21 mouse cellular contexts compared by ENCODE assay signal in the genomic region with DNA sequence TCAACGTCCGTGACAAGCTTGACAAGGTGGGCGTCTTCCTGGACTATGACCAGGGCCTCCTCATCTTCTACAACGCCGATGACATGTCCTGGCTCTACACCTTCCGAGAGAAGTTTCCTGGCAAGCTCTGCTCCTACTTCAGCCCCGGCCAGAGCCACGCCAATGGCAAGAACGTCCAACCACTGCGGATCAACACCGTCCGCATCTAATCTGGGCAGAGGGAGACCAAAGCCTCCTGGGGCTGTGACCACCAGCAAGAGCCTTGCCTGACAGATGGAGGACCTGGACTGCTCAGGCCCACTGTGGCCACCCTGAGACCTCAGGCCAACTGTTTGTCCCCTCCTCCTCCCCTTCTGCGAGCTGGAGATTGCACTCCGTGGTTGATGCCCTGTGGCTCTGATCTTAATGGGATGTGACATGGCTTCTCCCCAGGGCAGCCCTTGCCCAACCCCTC. TPM values are rescaled to one million over a fixed set of nuclear protein-coding genes. Genes with fewer than 3 reads are reported as not detected.
DNase-seq lines count a peak whose midpoint lies in the region; ATAC-seq and TF ChIP-seq lines count a peak whose summit lies in the region.
"Had no signal": no experiment of that assay in that cellular context is flagged by ENCODE, and none has a peak within 500 bp of the region (broad histone marks: within the 10 kb centered on the region; RNA-seq: fewer than 3 reads in every experiment).

No protein-coding gene starts in this region.

- H3K4me3 ChIP-seq in hindbrain, postnatal 0 days (ENCODE audit: low read length) = no peak overlapping the region
- no peak overlapping the region for H3K4me3 ChIP-seq in hindbrain, embryonic 11.5 days (ENCODE audit: low read depth, low read length)
- no peak overlapping the region for H3K4me3 ChIP-seq in kidney, embryonic 15.5 days (replicated peaks)
- no peak overlapping the region for H3K4me3 ChIP-seq in forebrain, embryonic 10.5 days
- H3K4me3 ChIP-seq: embryonic facial prominence, embryonic 10.5 days; heart, adult 2 months; heart, embryonic 13.5 days; hindbrain, embryonic 15.5 days; limb, embryonic 10.5 days; midbrain, embryonic 10.5 days had no signal

- no peak overlapping the region for H3K9ac ChIP-seq in hindbrain, postnatal 0 days (replicated peaks; ENCODE audit: low read length)
- no peak overlapping the region for H3K9ac ChIP-seq in hindbrain, embryonic 11.5 days (ENCODE audit: low read depth, low read length)
- no peak overlapping the region for H3K9ac ChIP-seq in kidney, embryonic 15.5 days
- H3K9ac ChIP-seq: forebrain, postnatal 0 days; heart, embryonic 13.5 days; hindbrain, embryonic 15.5 days; liver, postnatal 0 days had no signal

- no peaks in the 10 kb centered on the region for H3K9me3 ChIP-seq in hindbrain, postnatal 0 days (ENCODE audit: low read length)
- no peaks in the 10 kb centered on the region for H3K9me3 ChIP-seq in hindbrain, embryonic 11.5 days (ENCODE audit: control insufficient read depth, low read length)
- no peaks in the 10 kb centered on the region for H3K9me3 ChIP-seq in kidney, embryonic 15.5 days (replicated peaks)
- no peaks in the 10 kb centered on the region for H3K9me3 ChIP-seq in forebrain, embryonic 10.5 days
- H3K9me3 ChIP-seq: embryonic facial prominence, embryonic 10.5 days; heart, embryonic 13.5 days; hindbrain, embryonic 15.5 days; limb, embryonic 10.5 days; midbrain, embryonic 10.5 days had no signal

- ATAC-seq in hindbrain, postnatal 0 days = peak; percentile 45
- ATAC-seq in hindbrain, embryonic 11.5 days (ENCODE audit: low FRiP score) = no peak
- ATAC-seq in erythroblast, adult 5-6 weeks (replicated peaks; ENCODE audit: low FRiP score, poor library complexity, severe bottlenecking) = 0 out of 2 replicates have a peak, but pooled peaks have one; percentile 26
- ATAC-seq in kidney, embryonic 15.5 days (replicated peaks; ENCODE audit: low FRiP score) = no peak
- ATAC-seq: CD4-positive, CD25-positive, alpha-beta regulatory T cell, adult 4 months; intestine, embryonic 16.5 days; liver, postnatal 0 days; lung, postnatal 0 days had no signal

- H3K27me3 ChIP-seq in hindbrain, postnatal 0 days (ENCODE audit: insufficient read depth, low read length) = no peaks in the 10 kb centered on the region
- H3K27me3 ChIP-seq in hindbrain, embryonic 11.5 days (ENCODE audit: control insufficient read depth, insufficient read depth, low read length) = no peaks in the 10 kb centered on the region
- H3K27me3 ChIP-seq in kidney, embryonic 15.5 days = no peaks in the 10 kb centered on the region
- H3K27me3 ChIP-seq in forebrain, embryonic 10.5 days (ENCODE audit: poor library complexity, severe bottlenecking) = peaks cover 16% of the 10 kb centered on the region
- H3K27me3 ChIP-seq: hindbrain, embryonic 15.5 days had no signal

- 69% methylated on average over 14 of the region's 14 CpGs for WGBS in hindbrain, postnatal 0 days
- 85% methylated on average over 14 of the region's 14 CpGs for WGBS in hindbrain, embryonic 11.5 days
- 86% methylated on average over 14 of the region's 14 CpGs for WGBS in kidney, embryonic 15.5 days
- 93% methylated on average over 14 of the region's 14 CpGs for WGBS in forebrain, embryonic 10.5 days

- no peak for TF ChIP-seq CTCF in hindbrain, postnatal 0 days (IDR thresholded peaks at IDR 0.05; ENCODE audit: low read depth)

- H3K36me3 ChIP-seq in hindbrain, postnatal 0 days (ENCODE audit: insufficient read depth, low read length) = peaks cover 14% of the 10 kb centered on the region; the same call in 1 of the 2 replicates
- H3K36me3 ChIP-seq in hindbrain, embryonic 11.5 days (ENCODE audit: control insufficient read depth, insufficient read depth, low read length) = no peaks in the 10 kb centered on the region
- peaks cover 18% of the 10 kb centered on the region for H3K36me3 ChIP-seq in kidney, embryonic 15.5 days
- peaks cover 19% of the 10 kb centered on the region for H3K36me3 ChIP-seq in forebrain, embryonic 10.5 days (replicated peaks)

- peak; percentile 64 for DNase-seq in hindbrain, postnatal 0 days (ENCODE audit: low spot score)
- no peak for DNase-seq in hindbrain, embryonic 11.5 days (ENCODE audit: low spot score)
- peak; percentile 61 for DNase-seq in brain, adult 2 months (ENCODE audit: low read depth, low spot score)
- DNase-seq in cerebellum, adult 8-10 months = peak; percentile 59
- DNase-seq in forebrain, embryonic 10.5 days (ENCODE audit: extremely low spot score, low spot score) = no peak
- DNase-seq: forebrain, postnatal 0 days; gastrocnemius, postnatal 14 days; heart, adult 2 months; heart, postnatal 36 days; layer of hippocampus, adult 9-11 months; liver, postnatal 0 days had no signal

- no peak overlapping the region for H3K4me2 ChIP-seq in hindbrain, postnatal 0 days (ENCODE audit: low read depth, low read length)
- no peak overlapping the region for H3K4me2 ChIP-seq in hindbrain, embryonic 11.5 days (replicated peaks; ENCODE audit: low read depth, low read length)
- H3K4me2 ChIP-seq in kidney, embryonic 15.5 days = no peak overlapping the region
- H3K4me2 ChIP-seq: heart, embryonic 13.5 days; hindbrain, embryonic 15.5 days had no signal

- peak overlapping the region; percentile 22; the same call in 1 of the 2 replicates for H3K27ac ChIP-seq in hindbrain, postnatal 0 days
- no peak overlapping the region for H3K27ac ChIP-seq in hindbrain, embryonic 11.5 days (ENCODE audit: low read depth, low read length)
- H3K27ac ChIP-seq in kidney, embryonic 15.5 days = no peak overlapping the region
- no peak overlapping the region for H3K27ac ChIP-seq in forebrain, embryonic 10.5 days
- H3K27ac ChIP-seq: embryonic facial prominence, embryonic 10.5 days; heart, adult 2 months; heart, embryonic 13.5 days; hindbrain, embryonic 15.5 days; limb, embryonic 10.5 days; midbrain, embryonic 10.5 days had no signal

- no peaks in the 10 kb centered on the region for H3K4me1 ChIP-seq in hindbrain, postnatal 0 days (ENCODE audit: insufficient read depth, low read length)
- peaks cover 6% of the 10 kb centered on the region for H3K4me1 ChIP-seq in hindbrain, embryonic 11.5 days (replicated peaks; ENCODE audit: control insufficient read depth, insufficient read depth, low read length)
- peaks cover 33% of the 10 kb centered on the region for H3K4me1 ChIP-seq in kidney, embryonic 15.5 days
- H3K4me1 ChIP-seq in forebrain, embryonic 10.5 days = peaks cover 32% of the 10 kb centered on the region

RNA-seq across cellular contexts. Expression of gene Trim62, which starts 26.0 kb away (rescaled TPM):
- 30.8 and 33.4 TPM in 2 replicates for total RNA-seq in hindbrain, postnatal 0 days (2014; rRNA removed)
- polyA plus RNA-seq in hindbrain, postnatal 0 days (2015; fragmentation: Nextera tagmentation; extraction: Ambion mirVana) = 23.4 and 27.9 TPM in 2 replicates
- 13.0 and 13.1 TPM in 2 replicates for polyA plus RNA-seq in hindbrain, embryonic 11.5 days (2014; fragmentation: Nextera tagmentation; extraction: Ambion mirVana)
- total RNA-seq in erythroblast, adult 5-6 weeks (2015; ENCODE audit: low replicate concordance) = not detected in 2 replicates
- not detected in 2 replicates for total RNA-seq in erythroblast, adult 5-6 weeks (2017; ENCODE audit: low replicate concordance)
- 6.8 and 7.1 TPM in 2 replicates for polyA plus RNA-seq in kidney, embryonic 15.5 days (2015; fragmentation: Nextera tagmentation; extraction: Ambion mirVana)
- polyA plus RNA-seq in forebrain, embryonic 10.5 days (2016; fragmentation: Nextera tagmentation; extraction: Ambion mirVana) = 6.8 and 7.4 TPM in 2 replicates

RNA-seq across cellular contexts. Expression of gene Azin2, which starts 52.8 kb away (rescaled TPM):
- total RNA-seq in hindbrain, postnatal 0 days (2014; rRNA removed) = 32.7 and 35.0 TPM in 2 replicates
- polyA plus RNA-seq in hindbrain, postnatal 0 days (2015; fragmentation: Nextera tagmentation; extraction: Ambion mirVana) = 32.9 and 33.0 TPM in 2 replicates
- 10.8 and 12.5 TPM in 2 replicates for polyA plus RNA-seq in hindbrain, embryonic 11.5 days (2014; fragmentation: Nextera tagmentation; extraction: Ambion mirVana)
- total RNA-seq in erythroblast, adult 5-6 weeks (2015; ENCODE audit: low replicate concordance) = not detected in 2 replicates
- 0.85 TPM in 1 of 2 replicates, not detected in the other for total RNA-seq in erythroblast, adult 5-6 weeks (2017; ENCODE audit: low replicate concordance)
- 19.4 and 20.3 TPM in 2 replicates for polyA plus RNA-seq in kidney, embryonic 15.5 days (2015; fragmentation: Nextera tagmentation; extraction: Ambion mirVana)
- polyA plus RNA-seq in forebrain, embryonic 10.5 days (2016; fragmentation: Nextera tagmentation; extraction: Ambion mirVana) = 10.5 and 12.0 TPM in 2 replicates

Comparison
In these comparisons a context has a peak if more than half of its experiments do, and no peak if none do; other contexts are left out.
1. ATAC-seq: peak in hindbrain, postnatal 0 days (single experiment) and erythroblast, adult 5-6 weeks (single experiment); none in hindbrain, embryonic 11.5 days (single experiment) and kidney, embryonic 15.5 days (single experiment).
2. DNase-seq: peak in hindbrain, postnatal 0 days (single experiment), brain, adult 2 months (single experiment) and cerebellum, adult 8-10 months (single experiment); none in hindbrain, embryonic 11.5 days (single experiment) and forebrain, embryonic 10.5 days (single experiment).